Mouse (Mus musculus) gastrocnemius, adult 2 months (tissue): ENCODE data around the gene Wdr66. TPM values are rescaled to one million over a fixed set of nuclear protein-coding genes. Genes with fewer than 3 reads are reported as not detected.
A peak's percentile ranks its signal among the peaks of the same experiment; 100 is the strongest.

ENCODE experiments used
- DNase-seq: peaks from one replicate; pipeline ENCODE4 v3.0.0; 2022
- H3K27ac ChIP-seq: fragments of 200-600 bp; 2 replicates; pipeline ENCODE4 v1.8.1; 2022; ENCODE audit warnings: mild to moderate bottlenecking
- H3K4me3 ChIP-seq: fragments of 200-600 bp; 2 replicates; pipeline ENCODE4 v1.8.1; 2022; ENCODE audit warnings: mild to moderate bottlenecking, moderate library complexity
- CTCF ChIP-seq: fragments of 200-600 bp; IDR thresholded peaks from 2 replicates; pipeline ENCODE4 v1.8.1; 2022; ENCODE audit warnings: antibody characterized with exemption, mild to moderate bottlenecking, moderate library complexity
- intact Hi-C: fragments of 180-260 bp; cut with DNase I; formaldehyde crosslinking; loops from one replicate; pipeline ENCODE4 v1.15.1; 2025
- total RNA-seq, 2 experiments: library from RNA; stranded (reverse); gene quantifications; 2 replicates each; pipeline ENCODE4 v1.2.3; 2021

The Wdr66 gene
- total RNA-seq, 2 experiments from 2014 or later = 0.56 to 1.5 TPM

GRCm38 (mm10) chr5:123357253-123357652 lies 105.4 kb downstream of the Wdr66 start:
- no peak for DNase-seq
- TF ChIP-seq CTCF = no peak
- Histone ChIP-seq H3K27ac (no peak overlapping the region), H3K4me3 (no peak overlapping the region)
- intact Hi-C loops = no loop called here

GRCm38 (mm10) chr5:123359431-123359830 lies 107.5 kb downstream of the Wdr66 start:
- DNase-seq = no peak
- TF ChIP-seq CTCF = no peak
- intact Hi-C loops = no loop called here
- no peak overlapping the region for H3K27ac ChIP-seq
- H3K4me3 ChIP-seq = no peak overlapping the region

- peak; percentile 18; the same call in 1 of the 2 replicates for TF ChIP-seq CTCF
- peak overlapping the region; percentile 87 for H3K27ac ChIP-seq
- no peak overlapping the region for H3K4me3 ChIP-seq
- no peak for DNase-seq
- intact Hi-C loops = no loop called here
Measured at GRCm38 (mm10) chr5:123362911-123363310, 111.0 kb downstream of the Wdr66 start.

- peak overlapping the region; percentile 87 for H3K27ac ChIP-seq
- intact Hi-C loops = no loop called here
- DNase-seq = peak; percentile 80
- H3K4me3 ChIP-seq = peak overlapping the region; percentile 36
- TF ChIP-seq CTCF = no peak
Measured at GRCm38 (mm10) chr5:123364302-123364971, 112.5 kb downstream of the Wdr66 start.

GRCm38 (mm10) chr5:123368869-123369488 lies 117.1 kb downstream of the Wdr66 start:
- H3K4me3 ChIP-seq = no peak overlapping the region
- peak; percentile 63 for DNase-seq
- TF ChIP-seq CTCF = peak; percentile 98
- intact Hi-C loops = loop anchor here (2.0 kb wide), 1 partner anchor 68 kb away; no protein-coding TSS in a partner anchor
- H3K27ac ChIP-seq = no peak overlapping the region

GRCm38 (mm10) chr5:123370049-123370448 lies 118.1 kb downstream of the Wdr66 start:
- no peak for TF ChIP-seq CTCF
- H3K4me3 ChIP-seq = no peak overlapping the region
- DNase-seq = no peak
- intact Hi-C loops = no loop called here
- H3K27ac ChIP-seq = no peak overlapping the region

- intact Hi-C loops = loop anchor here (5.0 kb wide), 2 partner anchors 88 to 122 kb away; no protein-coding TSS in a partner anchor
- no peak overlapping the region for H3K4me3 ChIP-seq
- no peak for TF ChIP-seq CTCF
- no peak overlapping the region for H3K27ac ChIP-seq
- no peak for DNase-seq
Measured at GRCm38 (mm10) chr5:123375262-123375661, 123.4 kb downstream of the Wdr66 start.

- no peak for TF ChIP-seq CTCF
- intact Hi-C loops = loop anchor here (5.0 kb wide), 2 partner anchors 89 to 121 kb away; no protein-coding TSS in a partner anchor
- no peak for DNase-seq
- no peak overlapping the region for H3K4me3 ChIP-seq
- H3K27ac ChIP-seq = no peak overlapping the region
Measured at GRCm38 (mm10) chr5:123375793-123376452, 124.0 kb downstream of the Wdr66 start.

GRCm38 (mm10) chr5:123376569-123376968 lies 124.7 kb downstream of the Wdr66 start:
- Histone ChIP-seq H3K27ac (no peak overlapping the region), H3K4me3 (peak overlapping the region; percentile 43)
- no peak for TF ChIP-seq CTCF
- peak; percentile 78 for DNase-seq
- intact Hi-C loops = loop anchor here (5.0 kb wide), 2 partner anchors 89 to 121 kb away; no protein-coding TSS in a partner anchor

Other genes starting within 250 kb of the Wdr66 start
- gene Orai1, start 237.0 kb upstream of the Wdr66 start, total RNA-seq = 10 to 100 TPM; 32.1 to 38.7 TPM
- not detected for gene Morn3, start 205.1 kb upstream of the Wdr66 start, total RNA-seq
- gene Tmem120b, start 183.7 kb upstream of the Wdr66 start, total RNA-seq = 10 to 100 TPM; 19.2 to 23.2 TPM
- gene Rhof, start 119.4 kb upstream of the Wdr66 start, total RNA-seq = under 1 TPM; 0.28 to 0.36 TPM
- gene Setd1b, start 109.9 kb upstream of the Wdr66 start, total RNA-seq = 10 to 100 TPM in 1 of 2 experiments, 1 to 10 TPM in 1; 9.8 to 11.3 TPM
- gene Psmd9, start 82.7 kb upstream of the Wdr66 start, total RNA-seq = 10 to 100 TPM; 13.3 to 16.9 TPM
- gene Hpd, start 69.4 kb upstream of the Wdr66 start, total RNA-seq = not detected
- gene Bcl7a, start 91.7 kb downstream of the Wdr66 start, total RNA-seq = 10 to 100 TPM in 1 of 2 experiments, 1 to 10 TPM in 1; 4.9 to 10.7 TPM
- 10 to 100 TPM; 55.7 to 66.0 TPM for gene Mlxip, start 142.7 kb downstream of the Wdr66 start, total RNA-seq
- gene Lrrc43, start 237.2 kb downstream of the Wdr66 start, total RNA-seq = not detected
- gene Il31, start 237.4 kb downstream of the Wdr66 start, total RNA-seq = not detected